Mouse (Mus musculus): ENCODE results near the gene F2. TPM values are rescaled to one million over a fixed set of nuclear protein-coding genes. Genes with fewer than 3 reads are reported as not detected.

The F2 gene
- polyA plus RNA-seq, 1 experiment from 2014 or later = 0.72 TPM

Other genes starting within 250 kb of the F2 start
- gene 1110051M20Rik, start 191.7 kb downstream of the F2 start, polyA plus RNA-seq (2015; fragmentation: Nextera tagmentation; extraction: Ambion mirVana) = 36.3 and 38.9 TPM in 2 replicates
- gene Lrp4, start 178.9 kb downstream of the F2 start, polyA plus RNA-seq (2015; fragmentation: Nextera tagmentation; extraction: Ambion mirVana) = 3.2 and 3.8 TPM in 2 replicates
- 63.1 and 66.1 TPM in 2 replicates for gene Ckap5, start 109.7 kb downstream of the F2 start, polyA plus RNA-seq (2015; fragmentation: Nextera tagmentation; extraction: Ambion mirVana)
- gene Zfp408, start 13.4 kb upstream of the F2 start, polyA plus RNA-seq (2015; fragmentation: Nextera tagmentation; extraction: Ambion mirVana) = 6.9 and 7.0 TPM in 2 replicates
- 136 and 145 TPM in 2 replicates for gene Arhgap1, start 13.4 kb upstream of the F2 start, polyA plus RNA-seq (2015; fragmentation: Nextera tagmentation; extraction: Ambion mirVana)
- gene Atg13, start 74.2 kb upstream of the F2 start, polyA plus RNA-seq (2015; fragmentation: Nextera tagmentation; extraction: Ambion mirVana) = 18.7 and 20.6 TPM in 2 replicates
- 10.0 and 11.8 TPM in 2 replicates for gene Harbi1, start 74.4 kb upstream of the F2 start, polyA plus RNA-seq (2015; fragmentation: Nextera tagmentation; extraction: Ambion mirVana)
- 9.8 and 10.4 TPM in 2 replicates for gene Ambra1, start 93.7 kb upstream of the F2 start, polyA plus RNA-seq (2015; fragmentation: Nextera tagmentation; extraction: Ambion mirVana)